Mouse (Mus musculus) lung, adult 2 months (tissue): ENCODE results near the gene Gpr119. TPM values are rescaled to one million over a fixed set of nuclear protein-coding genes. Genes with fewer than 3 reads are reported as not detected.

ENCODE experiments used
- DNase-seq: peaks from one replicate; pipeline ENCODE4 v3.0.0; 2022
- H3K4me1 ChIP-seq: fragments of 200-500 bp; 2 replicates; pipeline ENCODE4 v1.6.1; 2011; ENCODE audit warnings: low read length; ENCODE audit not compliant: control insufficient read depth, insufficient read depth
- H3K4me3 ChIP-seq: fragments of 200-500 bp; replicated peaks from 2 replicates; pipeline ENCODE3; 2011; ENCODE audit warnings: low read depth, mild to moderate bottlenecking, control low read depth, low read length; ENCODE audit errors: extremely low read depth
- CTCF ChIP-seq: fragments of 200-500 bp; IDR thresholded peaks from 2 replicates; pipeline ENCODE4 v1.5.1; 2011; ENCODE audit warnings: mild to moderate bottlenecking, low read length, control low read depth; ENCODE audit not compliant: insufficient read depth
- POLR2A ChIP-seq: fragments of 200-500 bp; IDR thresholded peaks from 2 replicates; pipeline ENCODE4 v1.6.1; 2011; ENCODE audit warnings: low read depth, mild to moderate bottlenecking, control low read depth, low read length, borderline replicate concordance; ENCODE audit errors: extremely low read depth
- WGBS: fragments of 180-500 bp; shearing (Covaris S2); methylation state at CpG from one replicate; pipeline ENCODE4 v1.1.7; 2018; 5-methylcytosine and 5-hydroxymethylcytosine counted together
- polyA plus RNA-seq: library from polyadenylated mRNA; depleted of rRNA; stranded (reverse); fragments of >200 nt; gene quantifications from 2 replicates; pipeline ENCODE4 v1.2.3, GENCODE M21; 2012; rRNA removed

Gene Gpr119
- not detected in 2 replicates for polyA plus RNA-seq

GRCm38 (mm10) chrX:48674171-48674570, at the start of gene Gpr119:
Gpr119 (minus strand) TSS chrX:48674478.
- no peak within 1 kb of the TSS for H3K4me3 ChIP-seq
- WGBS = 46% methylated on average over 4 of the region's 4 CpGs
- DNase-seq = no peak
- no peaks in the 10 kb centered on the region for H3K4me1 ChIP-seq
- TF ChIP-seq CTCF = no peak
- no peak for TF ChIP-seq POLR2A

- WGBS = 82% methylated on average over 8 of the region's 8 CpGs
- Histone ChIP-seq H3K4me1 (no peaks in the 10 kb centered on the region), H3K4me3 (no peak overlapping the region)
- TF ChIP-seq CTCF (no peak), POLR2A (no peak)
- no peak for DNase-seq
These were observed 38.6 kb upstream of the Gpr119 start for GRCm38 (mm10) chrX:48712846-48713245.

- 86% methylated on average over 10 of the region's 10 CpGs for WGBS
- Histone ChIP-seq H3K4me1 (no peaks in the 10 kb centered on the region), H3K4me3 (no peak overlapping the region)
- no peak for DNase-seq
- TF ChIP-seq POLR2A (no peak), CTCF (no peak)
These were observed 35.4 kb upstream of the Gpr119 start for GRCm38 (mm10) chrX:48709701-48710100.

GRCm38 (mm10) chrX:48694864-48695371, 20.6 kb upstream of the Gpr119 start, which contains the start of gene Rbmx2:
Rbmx2 (plus strand) TSS chrX:48695004.
- TF ChIP-seq POLR2A = no peak
- TF ChIP-seq CTCF = no peak
- no peaks in the 10 kb centered on the region; the same call in 1 of the 2 replicates for H3K4me1 ChIP-seq
- DNase-seq = peak; percentile 80
- WGBS = 27% methylated on average over 42 of the region's 42 CpGs
- peak within 1 kb of the TSS; percentile 76 for H3K4me3 ChIP-seq

- no peak for DNase-seq
- TF ChIP-seq CTCF (no peak), POLR2A (no peak)
- H3K4me1 ChIP-seq = no peaks in the 10 kb centered on the region; the same call in 1 of the 2 replicates
- 29% methylated on average over 6 of the region's 6 CpGs for WGBS
- H3K4me3 ChIP-seq = peak overlapping the region; percentile 55
These were observed 20.2 kb upstream of the Gpr119 start for GRCm38 (mm10) chrX:48694460-48694859.

GRCm38 (mm10) chrX:48683857-48684256, 9.6 kb upstream of the Gpr119 start:
- no peak for TF ChIP-seq CTCF
- TF ChIP-seq POLR2A = no peak
- H3K4me3 ChIP-seq = no peak overlapping the region
- 70% methylated on average over 5 of the region's 5 CpGs for WGBS

GRCm38 (mm10) chrX:48683451-48683850, 9.2 kb upstream of the Gpr119 start:
- Histone ChIP-seq H3K4me1 (no peaks in the 10 kb centered on the region), H3K4me3 (no peak overlapping the region)
- WGBS = 14% methylated on average over 3 of the region's 3 CpGs
- DNase-seq = peak; percentile 7
- TF ChIP-seq CTCF (peak; percentile 30; the same call in 1 of the 2 replicates), POLR2A (no peak)

More at GRCm38 (mm10) chrX:48683857-48684256, 9.6 kb upstream of the Gpr119 start:
- no peak for DNase-seq
- no peaks in the 10 kb centered on the region for H3K4me1 ChIP-seq

- TF ChIP-seq CTCF = no peak
- no peak for TF ChIP-seq POLR2A
- no peaks in the 10 kb centered on the region for H3K4me1 ChIP-seq
- WGBS = 58% methylated on average over 3 of the region's 3 CpGs
- H3K4me3 ChIP-seq = no peak overlapping the region
- no peak for DNase-seq
These were observed 2.6 kb downstream of the Gpr119 start for GRCm38 (mm10) chrX:48671714-48672113.

GRCm38 (mm10) chrX:48669588-48669987, 4.7 kb downstream of the Gpr119 start:
- H3K4me3 ChIP-seq = no peak overlapping the region
- no peaks in the 10 kb centered on the region for H3K4me1 ChIP-seq
- 64% methylated on average over 3 of the region's 3 CpGs for WGBS
- DNase-seq = no peak
- TF ChIP-seq POLR2A = no peak
- 0 out of 2 replicates have a peak, but pooled peaks have one; percentile 12 for TF ChIP-seq CTCF

GRCm38 (mm10) chrX:48666807-48667206, 7.5 kb downstream of the Gpr119 start:
- no peak for DNase-seq
- TF ChIP-seq CTCF (no peak), POLR2A (no peak)
- Histone ChIP-seq H3K4me3 (no peak overlapping the region), H3K4me1 (no peaks in the 10 kb centered on the region)
- WGBS = 54% methylated on average over 6 of the region's 6 CpGs

GRCm38 (mm10) chrX:48644122-48644521, 30.2 kb downstream of the Gpr119 start:
- no peak overlapping the region for H3K4me3 ChIP-seq
- H3K4me1 ChIP-seq = no peaks in the 10 kb centered on the region
- DNase-seq = peak; percentile 19
- TF ChIP-seq POLR2A (no peak), CTCF (peak; percentile 46)
- WGBS = 92% methylated on average over 2 of the region's 2 CpGs
